8 mouse cellular contexts compared by ENCODE assay signal in genomic region chr4:31823574-31824348, GRCm38 (mm10).
DNase-seq lines count a peak whose midpoint lies in the region; ATAC-seq and TF ChIP-seq lines count a peak whose summit lies in the region.

No protein-coding gene starts in this region.

- TF ChIP-seq EP300 in stomach, postnatal 0 days (optimal IDR thresholded peaks at IDR 0.05): no peak

- H3K27ac ChIP-seq in lung, embryonic 16.5 days (ENCODE audit: low read length): no peak overlapping the region
- H3K27ac ChIP-seq in embryonic facial prominence, embryonic 12.5 days: no peak overlapping the region
- no peak overlapping the region for H3K27ac ChIP-seq in intestine, postnatal 0 days (ENCODE audit: low read depth, low read length)
- H3K27ac ChIP-seq in stomach, postnatal 0 days (replicated peaks): no peak overlapping the region

- H3K36me3 ChIP-seq in lung, embryonic 16.5 days (ENCODE audit: control insufficient read depth, insufficient read depth, low read length): no peaks in the 10 kb centered on the region
- no peaks in the 10 kb centered on the region for H3K36me3 ChIP-seq in embryonic facial prominence, embryonic 12.5 days
- no peaks in the 10 kb centered on the region for H3K36me3 ChIP-seq in intestine, postnatal 0 days (ENCODE audit: control insufficient read depth, insufficient read depth)
- H3K36me3 ChIP-seq in stomach, postnatal 0 days (ENCODE audit: control insufficient read depth, insufficient read depth, low read length): no peaks in the 10 kb centered on the region

- DNase-seq in lung, adult 18-20 months: no peak
- peak; percentile 13 for DNase-seq in lung, postnatal 14 days
- peak; percentile 30 for DNase-seq in stomach, postnatal 0 days (ENCODE audit: low spot score)
- DNase-seq in adrenal gland, postnatal 25 days: no peak
- DNase-seq in adipocyte (ENCODE audit: low spot score): no peak

- TF ChIP-seq CTCF in intestine, postnatal 0 days (IDR thresholded peaks at IDR 0.05; ENCODE audit: low read depth): no peak
- no peak for TF ChIP-seq CTCF in stomach, postnatal 0 days (IDR thresholded peaks at IDR 0.05; ENCODE audit: low read depth)

- peak overlapping the region; percentile 46 for H3K4me3 ChIP-seq in lung, embryonic 16.5 days (ENCODE audit: low read length)
- peak overlapping the region; percentile 15 for H3K4me3 ChIP-seq in embryonic facial prominence, embryonic 12.5 days
- peak overlapping the region; percentile 27 for H3K4me3 ChIP-seq in intestine, postnatal 0 days (ENCODE audit: low read depth, low read length)
- H3K4me3 ChIP-seq in stomach, postnatal 0 days (ENCODE audit: low read depth, low read length): peak overlapping the region; percentile 18

- no peaks in the 10 kb centered on the region for H3K27me3 ChIP-seq in lung, embryonic 16.5 days (ENCODE audit: control insufficient read depth, insufficient read depth, low read depth, low read length)
- no peaks in the 10 kb centered on the region for H3K27me3 ChIP-seq in embryonic facial prominence, embryonic 12.5 days
- H3K27me3 ChIP-seq in intestine, postnatal 0 days (replicated peaks; ENCODE audit: control insufficient read depth, insufficient read depth, low read length): no peaks in the 10 kb centered on the region
- no peaks in the 10 kb centered on the region for H3K27me3 ChIP-seq in stomach, postnatal 0 days (ENCODE audit: control insufficient read depth, insufficient read depth, low read length)

- H3K4me2 ChIP-seq in lung, embryonic 16.5 days (ENCODE audit: low read depth, low read length): peak overlapping the region; percentile 69
- peak overlapping the region; percentile 50 for H3K4me2 ChIP-seq in embryonic facial prominence, embryonic 12.5 days (replicated peaks)
- peak overlapping the region; percentile 59 for H3K4me2 ChIP-seq in intestine, postnatal 0 days (replicated peaks; ENCODE audit: low read depth)
- peak overlapping the region; percentile 50 for H3K4me2 ChIP-seq in stomach, postnatal 0 days (replicated peaks; ENCODE audit: low read depth)

- WGBS in lung, embryonic 16.5 days: 31% methylated on average over 19 of the region's 19 CpGs
- WGBS in embryonic facial prominence, embryonic 12.5 days: 38% methylated on average over 19 of the region's 19 CpGs
- WGBS in intestine, postnatal 0 days: 27% methylated on average over 19 of the region's 19 CpGs
- 19% methylated on average over 19 of the region's 19 CpGs for WGBS in stomach, postnatal 0 days

- H3K9me3 ChIP-seq in lung, embryonic 16.5 days (ENCODE audit: control insufficient read depth, low read length): no peaks in the 10 kb centered on the region
- H3K9me3 ChIP-seq in embryonic facial prominence, embryonic 12.5 days: no peaks in the 10 kb centered on the region
- no peaks in the 10 kb centered on the region for H3K9me3 ChIP-seq in intestine, postnatal 0 days (ENCODE audit: control insufficient read depth)
- H3K9me3 ChIP-seq in stomach, postnatal 0 days (ENCODE audit: control insufficient read depth, low read length): no peaks in the 10 kb centered on the region

- H3K4me1 ChIP-seq in lung, embryonic 16.5 days (replicated peaks; ENCODE audit: control insufficient read depth, insufficient read depth, low read length): peaks cover 3% of the 10 kb centered on the region; the same call in 1 of the 2 replicates
- H3K4me1 ChIP-seq in embryonic facial prominence, embryonic 12.5 days: peaks cover 15% of the 10 kb centered on the region
- 0 out of 2 replicates have a peak, but pooled peaks cover 6% of the 10 kb centered on the region for H3K4me1 ChIP-seq in intestine, postnatal 0 days (replicated peaks; ENCODE audit: control insufficient read depth, insufficient read depth, low read length)
- H3K4me1 ChIP-seq in stomach, postnatal 0 days (replicated peaks; ENCODE audit: control insufficient read depth, insufficient read depth): no peaks in the 10 kb centered on the region

- ATAC-seq in lung, embryonic 16.5 days (ENCODE audit: low read depth): 0 out of 2 replicates have a peak, but pooled peaks have one; percentile 44
- ATAC-seq in embryonic facial prominence, embryonic 12.5 days (ENCODE audit: insufficient number of reproducible peaks, insufficient read depth, low FRiP score, low TSS enrichment): peak; percentile 23
- ATAC-seq in intestine, postnatal 0 days: peak; percentile 57
- ATAC-seq in stomach, postnatal 0 days (ENCODE audit: low FRiP score, low TSS enrichment): no peak

- H3K9ac ChIP-seq in lung, embryonic 16.5 days (ENCODE audit: low read length): peak overlapping the region; percentile 39
- H3K9ac ChIP-seq in embryonic facial prominence, embryonic 12.5 days: no peak overlapping the region
- H3K9ac ChIP-seq in intestine, postnatal 0 days (ENCODE audit: low read depth, low read length): no peak overlapping the region
- H3K9ac ChIP-seq in stomach, postnatal 0 days (ENCODE audit: low read length): peak overlapping the region; percentile 13; the same call in 1 of the 2 replicates

Comparison
In these comparisons a context has a peak if more than half of its experiments do, and no peak if none do; other contexts are left out.
1. DNase-seq: peak in lung, postnatal 14 days (single experiment) and stomach, postnatal 0 days (single experiment); none in lung, adult 18-20 months (0 of 2), adrenal gland, postnatal 25 days (single experiment) and adipocyte (single experiment).
2. H3K9ac ChIP-seq: peak in lung, embryonic 16.5 days (single experiment) and stomach, postnatal 0 days (single experiment); none in embryonic facial prominence, embryonic 12.5 days (single experiment) and intestine, postnatal 0 days (single experiment).
3. Peak in every context shown above with its lines, with median percentiles within 50 percentile points of each other: H3K4me2 ChIP-seq and H3K4me3 ChIP-seq.